Mouse (Mus musculus): Measurements from ENCODE around the gene Abhd5. TPM values are rescaled to one million over a fixed set of nuclear protein-coding genes. Genes with fewer than 3 reads are reported as not detected.
"Not testable (repeated sequence)": the region's sequence is repeated elsewhere in the genome, so short reads cannot be mapped to it uniquely, and the experiment has no call there.

Gene Abhd5
- total and polyA plus RNA-seq, 2 experiments from 2014 or later, result 25.5 to 30.3 TPM

DNA sequence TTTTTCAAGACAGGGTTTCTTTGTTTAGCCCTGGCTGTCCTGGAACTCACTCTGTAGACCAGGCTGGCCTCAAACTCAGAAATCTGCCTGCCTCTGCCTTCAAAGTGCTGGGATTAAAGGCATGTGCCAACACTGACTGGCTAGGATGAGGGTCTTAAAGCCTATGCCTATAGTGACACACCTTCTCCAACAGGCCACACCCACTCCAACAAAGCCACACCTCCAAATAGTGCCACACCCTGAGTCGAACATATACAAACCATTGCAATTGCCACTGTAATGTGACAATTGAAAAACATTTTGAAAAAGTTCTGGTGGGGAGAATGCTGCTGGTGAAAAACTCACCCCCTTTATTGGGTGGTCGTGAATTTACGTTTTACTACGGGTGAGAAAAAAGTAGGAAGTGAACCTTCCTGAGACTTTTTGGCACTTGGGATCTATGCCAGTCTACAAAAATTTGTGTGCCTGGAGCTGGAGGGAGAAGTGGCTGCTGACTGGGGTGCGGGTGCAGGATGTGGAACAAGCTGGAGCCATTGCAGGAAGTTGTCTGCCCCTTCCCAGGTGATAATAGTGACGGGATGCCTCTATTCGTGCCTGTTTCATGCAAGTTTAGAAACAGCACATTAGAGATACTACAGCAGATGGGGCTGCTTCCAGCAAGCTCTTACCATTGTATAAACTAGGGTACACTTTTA, 39.0 kb upstream of the Abhd5 start:
- no peak overlapping the region for H3K4me3 ChIP-seq (ENCODE audit: low read length)
- WGBS, result 86% methylated on average over 7 of the region's 7 CpGs
- H3K36me3 ChIP-seq (ENCODE audit: insufficient read depth, low read length), result no peaks in the 10 kb centered on the region
- DNase-seq (ENCODE audit: low spot score) (no peak), ATAC-seq (no peak)
- no peak overlapping the region for H3K4me2 ChIP-seq (ENCODE audit: low read depth, low read length)
- H3K9me3 ChIP-seq (ENCODE audit: low read length), result no peaks in the 10 kb centered on the region
- no peak overlapping the region for H3K27ac ChIP-seq
- no peaks in the 10 kb centered on the region for H3K27me3 ChIP-seq (ENCODE audit: insufficient read depth, low read length)
- no peaks in the 10 kb centered on the region for H3K4me1 ChIP-seq (ENCODE audit: insufficient read depth, low read length)
- no peak overlapping the region for H3K9ac ChIP-seq (replicated peaks; ENCODE audit: low read length)
- no peak for TF ChIP-seq CTCF (IDR thresholded peaks at IDR 0.05; ENCODE audit: low read depth)

GRCm38 (mm10) chr9:122313128-122313527, 38.3 kb upstream of the Abhd5 start:
- not testable (repeated sequence) for DNase-seq (ENCODE audit: low spot score); H3K9me3 ChIP-seq (ENCODE audit: low read length); H3K4me2 ChIP-seq (ENCODE audit: low read depth, low read length); H3K4me3 ChIP-seq (ENCODE audit: low read length); H3K27me3 ChIP-seq (ENCODE audit: insufficient read depth, low read length); H3K4me1 ChIP-seq (ENCODE audit: insufficient read depth, low read length); ATAC-seq; H3K36me3 ChIP-seq (ENCODE audit: insufficient read depth, low read length); H3K27ac ChIP-seq; H3K9ac ChIP-seq (replicated peaks; ENCODE audit: low read length)
- WGBS, result 79% methylated on average over 1 of the region's 1 CpGs

DNA sequence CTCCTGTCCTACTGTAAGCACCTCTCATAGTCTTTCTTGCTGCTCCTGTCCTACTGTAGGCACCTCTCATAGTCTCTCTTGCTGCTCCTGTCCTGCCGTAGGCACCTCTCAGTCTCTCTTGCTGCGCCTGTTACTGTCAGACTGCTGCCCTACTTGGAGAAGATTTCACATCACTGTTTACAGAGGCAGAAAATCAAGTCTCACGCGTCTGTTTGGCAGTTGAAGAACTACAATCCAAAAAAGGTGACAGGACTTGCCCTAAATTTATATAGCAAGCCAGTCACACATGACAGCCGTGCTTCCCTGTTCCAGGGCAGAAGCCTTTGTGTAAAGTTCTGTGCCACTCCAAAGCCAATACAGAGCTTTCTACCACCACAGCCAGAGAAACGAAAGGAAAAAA, 37.0 kb upstream of the Abhd5 start:
- no peaks in the 10 kb centered on the region for H3K4me1 ChIP-seq (ENCODE audit: insufficient read depth, low read length)

DNA sequence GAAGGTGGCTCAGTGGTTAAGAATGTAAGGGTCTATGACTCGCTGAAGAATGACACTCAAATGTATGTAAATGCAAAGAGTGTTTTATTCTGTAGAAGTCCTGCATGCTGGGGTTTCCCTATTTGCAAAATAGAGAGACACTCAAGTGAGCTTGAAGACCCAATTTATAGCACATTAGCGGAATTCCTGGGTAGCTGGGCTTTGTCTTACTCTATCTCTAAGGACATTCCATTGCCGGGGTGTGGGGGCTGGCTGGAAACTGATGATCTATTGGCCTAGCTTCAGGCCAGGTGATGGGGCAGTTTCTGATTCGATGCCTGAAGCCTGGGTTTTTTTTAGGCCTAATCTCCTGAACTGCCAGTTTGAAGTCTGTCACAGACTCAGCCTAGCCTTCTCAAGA, 36.5 kb upstream of the Abhd5 start:
- H3K4me3 ChIP-seq (ENCODE audit: low read length), result no peak overlapping the region
- no peak overlapping the region for H3K27ac ChIP-seq
- H3K4me1 ChIP-seq (ENCODE audit: insufficient read depth, low read length), result no peaks in the 10 kb centered on the region
- ATAC-seq, result no peak
- no peaks in the 10 kb centered on the region for H3K36me3 ChIP-seq (ENCODE audit: insufficient read depth, low read length)
- no peak overlapping the region for H3K9ac ChIP-seq (replicated peaks; ENCODE audit: low read length)
- DNase-seq (ENCODE audit: low spot score), result no peak
- H3K4me2 ChIP-seq (ENCODE audit: low read depth, low read length), result no peak overlapping the region
- H3K27me3 ChIP-seq (ENCODE audit: insufficient read depth, low read length), result no peaks in the 10 kb centered on the region
- TF ChIP-seq CTCF (IDR thresholded peaks at IDR 0.05; ENCODE audit: low read depth), result no peak
- no peaks in the 10 kb centered on the region for H3K9me3 ChIP-seq (ENCODE audit: low read length)
- WGBS, result 70% methylated on average over 4 of the region's 4 CpGs

More for the DNA sequence above, 37.0 kb upstream of the Abhd5 start:
- no peak overlapping the region for H3K4me2 ChIP-seq (ENCODE audit: low read depth, low read length)
- DNase-seq (ENCODE audit: low spot score) (no peak), ATAC-seq (no peak)
- no peak for TF ChIP-seq CTCF (IDR thresholded peaks at IDR 0.05; ENCODE audit: low read depth)
- H3K27me3 ChIP-seq (ENCODE audit: insufficient read depth, low read length), result no peaks in the 10 kb centered on the region
- H3K4me3 ChIP-seq (ENCODE audit: low read length), result no peak overlapping the region
- WGBS, result 91% methylated on average over 6 of the region's 6 CpGs
- H3K9ac ChIP-seq (replicated peaks; ENCODE audit: low read length), result no peak overlapping the region
- no peak overlapping the region for H3K27ac ChIP-seq
- no peaks in the 10 kb centered on the region for H3K36me3 ChIP-seq (ENCODE audit: insufficient read depth, low read length)
- H3K9me3 ChIP-seq (ENCODE audit: low read length), result no peaks in the 10 kb centered on the region

GRCm38 (mm10) chr9:122315501-122315900, 35.9 kb upstream of the Abhd5 start:
- no peak overlapping the region for H3K4me2 ChIP-seq (ENCODE audit: low read depth, low read length)
- ATAC-seq (no peak), DNase-seq (ENCODE audit: low spot score) (no peak)
- H3K27ac ChIP-seq, result no peak overlapping the region
- no peak for TF ChIP-seq CTCF (IDR thresholded peaks at IDR 0.05; ENCODE audit: low read depth)
- no peaks in the 10 kb centered on the region for H3K9me3 ChIP-seq (ENCODE audit: low read length)
- H3K9ac ChIP-seq (replicated peaks; ENCODE audit: low read length), result no peak overlapping the region
- no peaks in the 10 kb centered on the region for H3K4me1 ChIP-seq (ENCODE audit: insufficient read depth, low read length)
- H3K36me3 ChIP-seq (ENCODE audit: insufficient read depth, low read length), result no peaks in the 10 kb centered on the region
- no peak overlapping the region for H3K4me3 ChIP-seq (ENCODE audit: low read length)
- no peaks in the 10 kb centered on the region for H3K27me3 ChIP-seq (ENCODE audit: insufficient read depth, low read length)
- WGBS, result 36% methylated on average over 11 of the region's 11 CpGs

DNA sequence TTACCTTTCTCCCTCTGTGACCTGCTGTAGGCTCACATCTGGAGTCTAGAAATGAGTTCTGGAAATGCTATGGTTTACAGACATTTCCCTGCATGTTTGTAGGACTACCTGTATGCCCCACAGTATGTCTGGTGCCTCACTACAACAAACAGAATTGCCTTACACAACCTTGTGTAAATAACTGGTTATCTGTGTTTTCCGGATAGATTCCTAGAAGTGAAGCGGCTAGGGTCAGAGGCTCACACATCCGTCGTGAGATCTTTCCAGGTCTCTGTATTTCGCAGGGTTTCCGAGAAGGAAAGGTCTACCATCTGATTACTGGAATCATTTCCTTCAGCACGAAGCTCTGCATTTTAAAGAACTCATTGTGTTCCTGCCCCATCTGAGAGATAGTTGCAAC, 34.8 kb upstream of the Abhd5 start:
- Histone ChIP-seq H3K4me2 (ENCODE audit: low read depth, low read length) (no peak overlapping the region), H3K4me1 (ENCODE audit: insufficient read depth, low read length) (no peaks in the 10 kb centered on the region), H3K9me3 (ENCODE audit: low read length) (no peaks in the 10 kb centered on the region), H3K27me3 (ENCODE audit: insufficient read depth, low read length) (no peaks in the 10 kb centered on the region), H3K27ac (no peak overlapping the region), H3K9ac (replicated peaks; ENCODE audit: low read length) (no peak overlapping the region), H3K36me3 (ENCODE audit: insufficient read depth, low read length) (no peaks in the 10 kb centered on the region), H3K4me3 (ENCODE audit: low read length) (no peak overlapping the region)
- no peak for TF ChIP-seq CTCF (IDR thresholded peaks at IDR 0.05; ENCODE audit: low read depth)
- 93% methylated on average over 7 of the region's 7 CpGs for WGBS
- DNase-seq (ENCODE audit: low spot score), result no peak
- ATAC-seq, result no peak

- ATAC-seq, result no peak
- TF ChIP-seq CTCF (IDR thresholded peaks at IDR 0.05; ENCODE audit: low read depth), result no peak
These were observed 30.8 kb upstream of the Abhd5 start for GRCm38 (mm10) chr9:122320626-122321025.

More at GRCm38 (mm10) chr9:122320626-122321025, 30.8 kb upstream of the Abhd5 start:
- no peaks in the 10 kb centered on the region for H3K36me3 ChIP-seq (ENCODE audit: insufficient read depth, low read length)
- no peaks in the 10 kb centered on the region for H3K4me1 ChIP-seq (ENCODE audit: insufficient read depth, low read length)
- no peak overlapping the region for H3K9ac ChIP-seq (replicated peaks; ENCODE audit: low read length)
- no peaks in the 10 kb centered on the region for H3K9me3 ChIP-seq (ENCODE audit: low read length)
- 93% methylated on average over 4 of the region's 4 CpGs for WGBS
- no peaks in the 10 kb centered on the region for H3K27me3 ChIP-seq (ENCODE audit: insufficient read depth, low read length)
- no peak overlapping the region for H3K4me2 ChIP-seq (ENCODE audit: low read depth, low read length)
- no peak overlapping the region for H3K4me3 ChIP-seq (ENCODE audit: low read length)
- DNase-seq (ENCODE audit: low spot score), result no peak
- H3K27ac ChIP-seq, result no peak overlapping the region

All from hindbrain, postnatal 0 days (tissue).